Mouse (Mus musculus) lung, embryonic 16.5 days (tissue): ENCODE results near the gene Tstd2. TPM values are rescaled to one million over a fixed set of nuclear protein-coding genes. Genes with fewer than 3 reads are reported as not detected.

Experiments used
- ATAC-seq: fragments of 200-750 bp; cut with Nextera tagmentation; 2 replicates; pipeline ENCODE4 v1.8.0; 2017; ENCODE audit warnings: low read depth, mild to moderate bottlenecking, moderate library complexity
- H3K27ac ChIP-seq: fragments of 300-500 bp; sonication (generic); 2 replicates; pipeline ENCODE4 v1.5.1; 2014; ENCODE audit warnings: mild to moderate bottlenecking, control low read depth, low read length
- H3K27me3 ChIP-seq: fragments of 300-500 bp; sonication (generic); 2 replicates; pipeline ENCODE4 v1.6.1; 2014; ENCODE audit warnings: low read depth, low read length, mixed read lengths; ENCODE audit not compliant: control insufficient read depth, insufficient read depth
- H3K36me3 ChIP-seq: fragments of 300-500 bp; sonication (generic); 2 replicates; pipeline ENCODE4 v1.6.1; 2014; ENCODE audit warnings: low read length; ENCODE audit not compliant: control insufficient read depth, insufficient read depth
- H3K4me1 ChIP-seq: fragments of 300-500 bp; sonication (generic); replicated peaks from 2 replicates; pipeline ENCODE4 v1.6.1; 2014; ENCODE audit warnings: low read length, mixed read lengths; ENCODE audit not compliant: control insufficient read depth, insufficient read depth
- H3K4me2 ChIP-seq: fragments of 300-500 bp; sonication (generic); 2 replicates; pipeline ENCODE4 v1.6.1; 2014; ENCODE audit warnings: low read depth, low read length, control low read depth
- H3K4me3 ChIP-seq: fragments of 300-500 bp; sonication (generic); 2 replicates; pipeline ENCODE4 v1.5.1; 2014; ENCODE audit warnings: mild to moderate bottlenecking, low read length, control low read depth
- H3K9ac ChIP-seq: fragments of 300-500 bp; sonication (generic); 2 replicates; pipeline ENCODE4 v1.6.1; 2014; ENCODE audit warnings: low read length, control low read depth
- H3K9me3 ChIP-seq: fragments of 300-500 bp; sonication (generic); 2 replicates; pipeline ENCODE4 v1.6.1; 2016; ENCODE audit warnings: low read length; ENCODE audit not compliant: control insufficient read depth
- WGBS: fragments of 180-500 bp; shearing (Covaris S2); extraction: QIAGEN DNeasy Blood & Tissue Kit; methylation state at CpG from one replicate; pipeline ENCODE4 v1.1.7; 2014; 5-methylcytosine and 5-hydroxymethylcytosine counted together
- polyA plus RNA-seq: library from polyadenylated mRNA; unstranded; fragments of >200 nt; fragmentation: Nextera tagmentation; extraction: Ambion mirVana; gene quantifications from 2 replicates; pipeline ENCODE4 v1.2.1, GENCODE M21; 2015

Tstd2 gene
- polyA plus RNA-seq, result 38.9 and 41.4 TPM in 2 replicates

DNA sequence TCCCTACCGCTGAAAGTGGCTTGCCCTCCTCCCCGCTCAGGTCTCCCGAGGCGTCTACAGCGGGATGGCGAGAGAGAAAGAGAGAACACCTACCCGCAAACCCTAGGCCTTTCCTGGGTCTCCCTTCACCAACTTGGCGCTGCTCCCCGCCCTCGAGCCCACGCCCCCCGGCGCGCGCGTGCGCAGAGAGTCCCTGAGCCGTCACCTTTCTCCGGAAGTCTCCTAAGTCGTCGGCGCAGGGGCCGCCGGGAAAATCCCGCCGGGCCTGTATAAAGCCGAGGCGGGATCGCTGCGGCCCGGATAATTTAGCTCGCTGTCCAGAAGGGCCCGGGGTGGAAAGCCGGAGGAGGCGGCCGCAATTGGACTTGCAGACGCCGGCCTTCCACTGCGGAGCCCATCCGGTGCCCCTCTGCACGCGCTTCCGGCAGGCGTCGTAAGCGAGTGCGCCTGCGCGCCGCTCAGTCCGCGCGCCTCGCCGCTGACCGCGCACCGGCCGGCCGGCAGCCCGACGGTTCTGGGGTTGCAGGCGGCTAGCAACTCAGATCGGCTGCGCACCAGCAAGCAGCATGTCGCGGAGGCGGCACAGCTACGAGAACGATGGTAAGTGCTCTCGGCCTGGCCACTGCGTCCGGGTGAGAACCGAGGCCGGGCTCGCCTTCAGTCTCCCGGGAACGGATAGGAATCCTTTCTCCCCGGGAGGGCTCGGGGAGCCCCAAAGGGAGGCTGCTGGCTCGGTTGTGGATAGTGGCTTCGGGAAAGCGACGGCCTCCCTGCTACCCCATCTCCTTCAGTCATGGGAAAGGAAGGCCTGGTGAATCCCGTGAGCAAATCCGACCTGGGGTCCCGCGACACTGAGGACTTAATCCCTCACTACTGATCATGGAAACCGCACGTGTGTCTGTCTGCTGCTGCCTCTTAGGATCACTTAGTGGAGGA is at the start of gene Tstd2, which contains the start of gene Ncbp1:
TSS of gene Tstd2 (minus strand) at position 408 of the 936 bp plus-strand sequence.
TSS of gene Ncbp1 (plus strand) at position 327 of the 936 bp plus-strand sequence.
- Histone ChIP-seq H3K4me3 (peak within 1 kb of the TSS; percentile 94), H3K4me2 (peak within 1 kb of the TSS; percentile 89), H3K36me3 (peaks cover 5% of the 10 kb centered on the region; the same call in 1 of the 2 replicates), H3K27me3 (no peaks in the 10 kb centered on the region), H3K27ac (peak within 1 kb of the TSS; percentile 99), H3K4me1 (peaks cover 16% of the 10 kb centered on the region), H3K9ac (peak within 1 kb of the TSS; percentile 92), H3K9me3 (no peaks in the 10 kb centered on the region)
- under 1% methylated on average over 79 of the region's 90 CpGs for WGBS
- ATAC-seq, result peak; percentile 94

DNA sequence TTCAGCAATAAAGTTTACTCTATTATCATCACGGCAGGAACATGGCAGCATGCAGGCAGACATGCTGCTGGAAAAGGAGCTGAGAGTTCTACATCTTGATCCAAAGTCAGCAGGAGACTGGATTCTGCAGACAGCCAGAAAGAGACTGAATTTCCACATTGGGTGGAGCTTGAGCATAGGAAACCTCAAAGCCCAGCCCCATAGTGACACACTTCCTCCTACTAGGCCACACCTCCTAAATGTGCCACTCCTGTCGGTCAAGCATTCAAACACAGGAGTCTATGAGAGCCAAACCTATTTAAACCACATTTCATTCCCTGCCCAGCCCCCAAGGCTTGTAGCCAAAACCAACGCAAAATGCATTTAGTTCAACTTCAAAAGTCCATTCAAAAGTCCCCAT is 48.0 kb upstream of the Tstd2 start:
- Histone ChIP-seq H3K4me2 (no peak overlapping the region), H3K4me1 (no peaks in the 10 kb centered on the region), H3K9me3 (no peaks in the 10 kb centered on the region), H3K36me3 (peaks cover 36% of the 10 kb centered on the region), H3K9ac (no peak overlapping the region), H3K4me3 (no peak overlapping the region), H3K27ac (no peak overlapping the region), H3K27me3 (no peaks in the 10 kb centered on the region)
- WGBS, result 69% methylated on average over 3 of the region's 3 CpGs
- ATAC-seq, result no peak

DNA sequence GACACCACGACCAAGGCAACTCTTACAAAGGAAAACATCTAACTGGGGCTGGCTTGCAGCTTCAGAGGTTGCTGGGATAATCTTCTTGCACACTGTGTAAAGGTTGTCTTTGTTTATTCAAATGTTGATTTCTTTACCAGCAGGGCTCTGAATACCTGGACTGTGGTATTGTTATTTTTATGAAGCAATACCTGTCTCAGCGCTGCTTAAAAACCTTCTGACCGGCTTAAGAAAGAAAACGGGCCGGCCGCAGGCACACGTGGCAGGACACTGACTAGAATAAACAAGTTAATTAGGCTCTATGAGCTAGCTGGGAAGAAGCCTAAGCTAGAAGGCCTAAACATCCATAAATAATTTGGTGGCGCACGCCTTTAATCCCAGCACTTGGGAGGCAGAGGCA is 47.4 kb upstream of the Tstd2 start:
- WGBS, result 74% methylated on average over 9 of the region's 9 CpGs
- ATAC-seq, result no peak
- H3K36me3 ChIP-seq, result peaks cover 39% of the 10 kb centered on the region

DNA sequence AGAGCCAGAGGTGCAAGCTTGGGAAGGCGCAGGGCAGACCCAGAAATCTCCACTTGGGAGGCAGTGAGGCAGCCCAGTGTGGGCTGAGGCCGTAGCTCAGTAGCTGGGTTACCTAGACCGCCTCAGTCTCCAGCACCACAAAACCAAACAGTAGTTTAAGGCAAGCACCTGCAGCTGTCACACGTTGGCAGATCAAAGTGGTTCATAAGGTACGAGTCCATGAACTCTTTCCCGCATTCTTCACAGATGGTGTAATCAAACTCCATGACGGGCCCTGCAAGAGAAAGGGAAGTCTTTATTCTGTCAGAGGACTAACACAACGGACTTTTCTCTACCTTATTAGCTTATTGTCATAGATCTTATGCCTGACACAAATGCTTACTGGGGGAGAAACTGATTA is 46.9 kb upstream of the Tstd2 start:
- Histone ChIP-seq H3K27ac (no peak overlapping the region), H3K9me3 (no peaks in the 10 kb centered on the region), H3K9ac (no peak overlapping the region), H3K4me1 (no peaks in the 10 kb centered on the region), H3K36me3 (peaks cover 37% of the 10 kb centered on the region), H3K27me3 (no peaks in the 10 kb centered on the region), H3K4me3 (no peak overlapping the region), H3K4me2 (no peak overlapping the region)
- peak; percentile 59; the same call in 1 of the 2 replicates for ATAC-seq
- WGBS, result 44% methylated on average over 8 of the region's 8 CpGs

More for the DNA sequence above, 47.4 kb upstream of the Tstd2 start:
- H3K9ac ChIP-seq, result no peak overlapping the region
- no peak overlapping the region for H3K4me3 ChIP-seq
- no peaks in the 10 kb centered on the region for H3K27me3 ChIP-seq
- no peak overlapping the region for H3K4me2 ChIP-seq
- H3K9me3 ChIP-seq, result no peaks in the 10 kb centered on the region
- no peaks in the 10 kb centered on the region for H3K4me1 ChIP-seq
- H3K27ac ChIP-seq, result no peak overlapping the region

DNA sequence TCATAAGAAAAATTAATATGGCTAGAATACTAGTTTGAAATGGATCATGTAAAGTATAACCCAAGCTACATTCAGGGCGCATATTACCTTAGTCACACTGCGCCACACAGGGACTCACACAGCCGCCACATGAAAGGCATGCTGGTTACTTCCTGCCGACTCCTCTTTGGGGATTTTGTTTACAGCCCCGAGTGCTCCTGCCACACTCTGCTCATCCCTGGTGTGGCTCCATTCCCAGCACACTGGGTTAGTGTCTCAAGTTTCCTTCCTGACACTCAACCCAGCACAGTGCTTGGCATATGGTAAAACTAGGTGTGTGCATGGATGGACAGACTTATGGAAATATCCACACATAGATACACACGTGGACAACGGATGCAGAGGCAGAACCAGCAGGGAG is 43.7 kb upstream of the Tstd2 start:
- peaks cover 28% of the 10 kb centered on the region for H3K36me3 ChIP-seq
- no peaks in the 10 kb centered on the region for H3K9me3 ChIP-seq
- no peak overlapping the region for H3K27ac ChIP-seq
- H3K4me3 ChIP-seq, result no peak overlapping the region
- no peaks in the 10 kb centered on the region for H3K4me1 ChIP-seq
- WGBS, result 81% methylated on average over 7 of the region's 7 CpGs
- no peak for ATAC-seq
- H3K27me3 ChIP-seq, result no peaks in the 10 kb centered on the region
- H3K4me2 ChIP-seq, result no peak overlapping the region
- H3K9ac ChIP-seq, result no peak overlapping the region

DNA sequence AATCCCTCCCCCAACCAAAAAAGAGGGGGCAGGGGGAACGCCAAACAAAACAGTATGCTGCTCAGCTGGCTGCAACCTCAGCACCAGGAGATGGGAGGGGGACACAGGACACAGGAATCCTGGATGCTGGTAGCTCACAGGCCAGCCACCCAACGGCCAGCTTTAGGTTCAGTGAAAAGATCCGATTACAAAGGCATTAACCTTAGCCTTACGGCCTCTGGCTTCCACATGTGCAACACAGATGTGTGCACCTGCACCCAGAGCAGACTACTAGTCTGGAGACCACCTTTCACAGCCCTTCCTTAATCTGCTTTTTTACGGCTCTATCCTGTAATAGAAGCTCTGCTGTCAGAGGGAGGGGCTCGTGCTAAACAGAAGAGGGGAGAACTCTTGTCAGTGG is 42.7 kb upstream of the Tstd2 start:
- no peak overlapping the region for H3K4me2 ChIP-seq
- H3K27ac ChIP-seq, result no peak overlapping the region
- H3K4me1 ChIP-seq, result no peaks in the 10 kb centered on the region
- H3K9ac ChIP-seq, result no peak overlapping the region
- 69% methylated on average over 6 of the region's 6 CpGs for WGBS
- no peak for ATAC-seq
- no peaks in the 10 kb centered on the region for H3K27me3 ChIP-seq
- H3K36me3 ChIP-seq, result peaks cover 28% of the 10 kb centered on the region
- no peak overlapping the region for H3K4me3 ChIP-seq
- H3K9me3 ChIP-seq, result no peaks in the 10 kb centered on the region

DNA sequence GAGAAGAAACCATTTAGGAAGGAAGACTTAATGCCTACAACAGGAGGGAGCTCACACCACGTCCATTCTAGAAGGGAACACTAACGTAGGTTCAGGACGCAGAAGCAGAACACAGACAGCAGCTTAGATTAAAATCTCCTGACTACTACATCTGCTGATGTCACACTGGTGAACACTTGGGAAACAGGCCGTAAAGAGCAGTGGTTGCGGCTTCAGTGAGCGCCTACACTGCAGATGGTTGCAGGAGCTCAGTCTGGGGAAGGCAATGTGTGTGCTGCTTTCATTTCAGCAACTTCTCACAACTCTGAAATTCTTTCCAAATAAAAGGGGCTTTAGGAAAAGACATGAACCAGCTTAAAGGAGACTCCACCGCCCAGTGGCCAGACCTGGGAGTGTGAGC is 39.0 kb upstream of the Tstd2 start:
- Histone ChIP-seq H3K4me1 (no peaks in the 10 kb centered on the region), H3K4me2 (no peak overlapping the region), H3K27ac (no peak overlapping the region), H3K9ac (no peak overlapping the region), H3K27me3 (no peaks in the 10 kb centered on the region), H3K9me3 (no peaks in the 10 kb centered on the region), H3K36me3 (peaks cover 36% of the 10 kb centered on the region), H3K4me3 (no peak overlapping the region)
- ATAC-seq, result no peak
- 86% methylated on average over 7 of the region's 7 CpGs for WGBS

DNA sequence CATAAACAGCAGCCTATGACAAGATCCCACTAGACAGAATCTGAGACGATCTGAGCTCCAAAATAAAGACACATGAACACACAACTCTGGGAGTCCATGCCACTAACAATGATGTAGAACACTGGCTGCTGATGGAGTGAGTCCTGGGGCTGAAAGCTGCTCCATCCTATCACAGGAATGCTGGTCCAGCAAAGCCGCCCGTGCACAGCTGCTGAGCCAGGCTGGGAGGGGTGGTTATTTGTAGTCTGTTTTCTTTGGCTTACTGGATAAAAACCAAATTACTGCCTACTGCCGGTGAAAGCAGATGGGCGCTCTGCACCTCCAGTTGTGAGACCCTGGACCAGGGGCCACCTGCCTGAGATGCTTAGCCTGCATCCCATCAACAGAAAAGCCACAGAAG is 38.5 kb upstream of the Tstd2 start:
- Histone ChIP-seq H3K9me3 (no peaks in the 10 kb centered on the region), H3K27me3 (no peaks in the 10 kb centered on the region), H3K4me2 (no peak overlapping the region), H3K9ac (no peak overlapping the region), H3K27ac (no peak overlapping the region), H3K4me1 (no peaks in the 10 kb centered on the region), H3K4me3 (no peak overlapping the region), H3K36me3 (peaks cover 34% of the 10 kb centered on the region)
- ATAC-seq, result no peak
- 83% methylated on average over 5 of the region's 5 CpGs for WGBS

DNA sequence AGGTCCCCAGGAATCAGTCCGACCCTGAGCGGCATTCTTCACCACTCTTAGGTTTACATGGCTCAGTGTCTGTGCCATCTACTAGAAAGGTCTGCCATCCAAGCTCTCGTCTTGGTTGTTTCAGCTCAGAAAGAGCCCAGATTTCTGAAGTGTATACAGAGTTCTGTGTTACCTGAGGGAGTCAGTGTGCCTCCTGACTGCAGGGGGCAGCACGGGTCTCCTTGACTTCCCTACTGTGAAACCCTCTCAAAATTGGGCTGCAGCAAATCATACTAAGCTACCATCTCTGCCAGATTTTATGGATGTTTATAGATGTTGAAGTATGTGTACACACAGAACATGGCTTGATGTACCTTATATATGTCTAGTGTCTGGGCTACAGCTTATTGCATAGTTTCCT is 37.8 kb upstream of the Tstd2 start:
- 71% methylated on average over 4 of the region's 4 CpGs for WGBS
- H3K4me3 ChIP-seq, result no peak overlapping the region
- no peaks in the 10 kb centered on the region for H3K9me3 ChIP-seq
- no peak overlapping the region for H3K27ac ChIP-seq
- ATAC-seq, result no peak
- H3K4me1 ChIP-seq, result no peaks in the 10 kb centered on the region
- H3K9ac ChIP-seq, result no peak overlapping the region
- H3K4me2 ChIP-seq, result no peak overlapping the region
- no peaks in the 10 kb centered on the region for H3K27me3 ChIP-seq
- peaks cover 34% of the 10 kb centered on the region for H3K36me3 ChIP-seq
